Mouse (Mus musculus) cortical plate, adult 2 months (tissue): ENCODE data around the gene Lgi1. TPM values are rescaled to one million over a fixed set of nuclear protein-coding genes. Genes with fewer than 3 reads are reported as not detected.

ENCODE experiments used
- H3K27ac ChIP-seq: fragments of 200-500 bp; 2 replicates; pipeline ENCODE4 v1.5.1; 2012; ENCODE audit warnings: low read length, control low read depth, inconsistent platforms; ENCODE audit not compliant: insufficient read depth
- H3K4me1 ChIP-seq: fragments of 200-500 bp; 2 replicates; pipeline ENCODE4 v1.6.1; 2011; ENCODE audit warnings: low read length; ENCODE audit not compliant: control insufficient read depth, insufficient read depth
- H3K4me3 ChIP-seq: fragments of 200-500 bp; 2 replicates; pipeline ENCODE4 v1.5.1; 2011; ENCODE audit warnings: mild to moderate bottlenecking, low read length, control low read depth; ENCODE audit not compliant: insufficient read depth
- CTCF ChIP-seq: fragments of 200-500 bp; IDR thresholded peaks from 2 replicates; pipeline ENCODE4 v1.5.1; 2011; ENCODE audit warnings: mild to moderate bottlenecking, control low read depth, low read length; ENCODE audit not compliant: insufficient read depth; ENCODE audit errors: extremely low read depth
- POLR2A ChIP-seq: fragments of 200-500 bp; IDR thresholded peaks from 2 replicates; pipeline ENCODE4 v1.6.1; 2011; ENCODE audit warnings: mild to moderate bottlenecking, low read length, control low read depth; ENCODE audit not compliant: insufficient read depth; ENCODE audit errors: extremely low read depth
- polyA plus RNA-seq: library from polyadenylated mRNA; depleted of rRNA; stranded (reverse); fragments of >200 nt; gene quantifications from 2 replicates; pipeline ENCODE4 v1.2.3, GENCODE M21; 2012

The Lgi1 gene
- polyA plus RNA-seq, 1 experiment: 80.9 TPM

DNA sequence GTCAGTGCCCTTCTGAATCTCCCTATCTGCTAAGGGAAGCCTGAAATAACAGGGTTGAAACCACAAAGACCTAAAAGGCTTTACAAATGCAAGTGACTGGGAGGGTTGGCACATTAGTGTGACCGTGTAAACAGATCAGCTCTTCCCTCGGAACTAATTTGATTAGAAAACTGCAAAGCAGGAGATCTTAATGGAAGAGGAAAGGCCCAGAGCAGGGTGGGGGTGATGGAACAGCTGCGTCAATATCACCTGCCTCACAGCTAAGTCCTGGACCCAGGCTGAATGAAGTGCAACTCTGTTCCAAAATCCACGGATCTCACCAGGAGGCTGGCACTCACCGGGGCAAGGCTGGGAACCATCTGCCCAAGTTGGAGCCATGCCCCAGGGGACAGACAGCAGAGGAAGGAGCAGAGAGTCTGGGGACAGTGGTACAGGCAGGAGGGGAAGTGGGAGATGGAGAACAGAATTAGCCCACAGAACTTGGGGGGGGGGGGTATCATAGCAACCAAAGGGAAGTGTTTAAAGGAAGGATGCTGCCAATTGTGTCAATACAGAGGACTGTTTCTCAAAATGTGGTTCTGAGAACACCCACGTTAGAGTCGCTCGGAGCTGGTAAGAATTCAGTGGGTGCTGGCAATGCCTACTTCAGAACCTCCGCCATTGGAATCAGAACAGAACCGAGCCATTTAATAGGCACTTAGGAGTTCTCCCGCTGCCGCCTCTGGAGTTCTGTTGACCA lies 26.0 kb upstream of the Lgi1 start:
- no peak for TF ChIP-seq POLR2A
- TF ChIP-seq CTCF: no peak
- Histone ChIP-seq H3K4me3 (no peak overlapping the region), H3K27ac (peak overlapping the region; percentile 46; the same call in 1 of the 2 replicates), H3K4me1 (peaks cover 10% of the 10 kb centered on the region)

DNA sequence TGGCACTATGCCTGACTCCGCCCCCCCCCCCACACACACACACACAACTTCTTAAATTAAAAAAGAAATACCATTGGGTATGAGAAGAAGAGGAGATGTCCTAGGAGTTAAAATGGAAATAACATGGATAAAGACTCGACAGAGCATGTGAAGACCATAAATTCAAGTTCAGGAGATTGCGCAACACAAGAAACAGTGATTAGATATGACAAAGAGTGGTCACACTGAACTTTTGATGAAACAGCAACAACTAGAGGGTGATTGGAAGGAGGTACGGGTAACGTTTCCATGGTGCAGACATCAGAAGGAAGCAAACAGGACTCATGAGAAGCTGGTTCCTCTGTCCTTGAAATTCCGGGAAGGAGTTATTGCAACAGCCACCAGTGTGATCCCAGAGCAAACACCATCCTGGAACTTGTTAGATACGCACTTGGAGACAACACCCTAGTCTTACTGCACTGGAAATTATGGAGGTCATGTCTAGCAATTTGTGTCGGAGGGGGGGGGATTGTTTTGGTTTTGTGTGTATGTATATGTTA lies 22.0 kb upstream of the Lgi1 start:
- peaks cover 10% of the 10 kb centered on the region for H3K4me1 ChIP-seq
- no peak overlapping the region for H3K27ac ChIP-seq
- TF ChIP-seq POLR2A: no peak
- TF ChIP-seq CTCF: no peak
- H3K4me3 ChIP-seq: no peak overlapping the region

DNA sequence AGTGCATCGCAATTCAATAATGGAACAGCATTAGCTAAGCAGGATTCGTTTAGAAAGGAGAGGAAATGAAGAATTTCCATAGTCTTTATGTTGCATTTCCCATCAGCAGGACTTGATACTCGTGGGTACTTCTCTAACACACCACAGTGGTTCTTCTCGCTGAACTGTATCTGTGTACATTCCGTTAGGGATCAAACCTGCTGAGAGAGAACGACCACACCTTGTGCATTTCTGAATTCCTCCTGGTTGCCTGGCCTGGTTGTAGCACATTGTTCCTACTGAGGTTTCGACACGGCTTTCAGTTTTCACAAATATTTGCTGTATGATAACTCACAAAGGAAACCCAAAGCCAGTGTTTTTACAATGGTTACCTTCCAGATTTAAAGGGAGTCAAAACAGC lies 19.6 kb upstream of the Lgi1 start:
- no peak overlapping the region for H3K27ac ChIP-seq
- H3K4me3 ChIP-seq: no peak overlapping the region
- peaks cover 4% of the 10 kb centered on the region; the same call in 1 of the 2 replicates for H3K4me1 ChIP-seq
- no peak for TF ChIP-seq POLR2A
- no peak for TF ChIP-seq CTCF

DNA sequence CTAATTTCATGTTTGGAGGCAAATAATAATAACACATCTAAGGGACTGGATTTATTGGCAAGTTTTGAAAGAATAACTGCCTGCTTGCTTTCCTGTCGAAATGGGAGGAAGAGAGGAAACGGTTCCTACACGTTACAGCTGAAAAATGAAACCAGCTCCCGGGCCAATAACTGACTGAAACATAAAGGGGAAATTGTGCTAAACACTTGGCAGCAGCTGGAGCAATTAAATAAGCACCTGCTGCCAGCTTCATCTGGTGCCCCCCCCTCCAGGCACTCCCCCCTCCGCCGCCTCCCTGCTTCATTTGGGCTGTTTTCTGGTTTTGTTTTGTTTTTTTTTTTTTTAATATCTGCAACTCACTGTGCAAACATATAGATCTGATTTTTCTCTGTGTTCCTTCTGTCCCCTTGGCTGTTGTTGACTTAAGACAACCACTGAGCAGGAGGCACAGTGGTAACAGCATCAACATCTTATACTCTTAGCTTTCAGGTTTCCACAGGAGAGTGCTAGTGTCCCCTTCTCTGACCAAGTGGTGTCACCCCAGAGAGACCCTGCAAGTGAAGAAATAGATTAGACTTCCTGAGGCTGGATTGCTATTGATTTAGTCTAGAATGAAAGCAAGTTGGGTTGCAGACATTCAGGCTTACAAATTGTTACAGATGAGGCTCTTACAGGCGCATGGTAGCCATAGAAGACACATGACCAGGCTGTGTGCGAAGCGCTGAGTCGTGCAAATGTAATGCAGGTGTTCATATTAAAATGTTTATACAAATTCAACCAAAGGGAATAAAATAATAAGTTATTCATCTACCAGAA lies 18.8 kb upstream of the Lgi1 start:
- TF ChIP-seq POLR2A (no peak), CTCF (no peak)
- no peak overlapping the region for H3K4me3 ChIP-seq
- peaks cover 2% of the 10 kb centered on the region; the same call in 1 of the 2 replicates for H3K4me1 ChIP-seq
- H3K27ac ChIP-seq: no peak overlapping the region

DNA sequence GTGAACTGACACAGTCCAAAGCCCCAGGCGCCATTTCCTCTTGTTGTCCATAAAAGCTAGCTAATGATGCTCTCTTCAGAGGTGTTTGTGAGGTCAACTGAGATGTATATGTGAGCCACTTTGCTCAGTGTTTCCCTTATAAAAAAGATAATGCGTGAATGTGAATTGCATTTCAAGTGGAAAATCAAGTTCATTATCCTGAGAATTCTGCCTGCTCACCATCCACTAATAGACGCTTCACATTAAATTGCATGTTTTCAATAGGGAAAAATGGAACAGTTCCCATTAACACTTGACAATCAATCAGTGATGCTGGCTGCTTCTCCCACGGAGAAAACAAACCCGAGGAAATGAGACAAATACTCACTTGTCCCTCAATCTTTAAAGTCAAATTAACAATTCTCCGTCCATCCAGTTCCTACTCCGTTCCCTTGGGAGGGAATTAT lies 18.1 kb upstream of the Lgi1 start:
- TF ChIP-seq CTCF: no peak
- TF ChIP-seq POLR2A: no peak
- H3K4me1 ChIP-seq: peaks cover 2% of the 10 kb centered on the region; the same call in 1 of the 2 replicates
- H3K4me3 ChIP-seq: no peak overlapping the region
- no peak overlapping the region for H3K27ac ChIP-seq

DNA sequence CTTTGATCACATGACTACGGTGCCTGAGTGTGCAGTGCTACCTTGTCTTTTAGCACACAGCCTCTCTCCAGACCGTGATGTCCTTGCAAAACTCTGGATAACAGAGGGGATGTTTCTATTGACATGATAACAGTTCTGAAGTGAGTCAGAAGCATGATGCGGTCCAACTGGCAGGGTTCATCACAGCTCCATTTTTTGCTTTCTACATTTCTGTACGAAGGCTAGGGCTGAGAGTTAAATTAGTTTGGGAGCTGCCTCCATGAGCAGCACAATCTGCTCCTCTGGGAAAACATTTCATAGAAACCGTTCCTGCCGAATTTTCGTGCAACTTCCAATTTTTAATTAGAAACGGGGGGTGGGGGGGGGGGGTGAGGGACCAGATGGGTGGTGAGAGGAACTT lies 14.7 kb upstream of the Lgi1 start:
- H3K27ac ChIP-seq: no peak overlapping the region
- TF ChIP-seq CTCF (no peak), POLR2A (no peak)
- H3K4me1 ChIP-seq: peaks cover 2% of the 10 kb centered on the region; the same call in 1 of the 2 replicates
- no peak overlapping the region for H3K4me3 ChIP-seq

DNA sequence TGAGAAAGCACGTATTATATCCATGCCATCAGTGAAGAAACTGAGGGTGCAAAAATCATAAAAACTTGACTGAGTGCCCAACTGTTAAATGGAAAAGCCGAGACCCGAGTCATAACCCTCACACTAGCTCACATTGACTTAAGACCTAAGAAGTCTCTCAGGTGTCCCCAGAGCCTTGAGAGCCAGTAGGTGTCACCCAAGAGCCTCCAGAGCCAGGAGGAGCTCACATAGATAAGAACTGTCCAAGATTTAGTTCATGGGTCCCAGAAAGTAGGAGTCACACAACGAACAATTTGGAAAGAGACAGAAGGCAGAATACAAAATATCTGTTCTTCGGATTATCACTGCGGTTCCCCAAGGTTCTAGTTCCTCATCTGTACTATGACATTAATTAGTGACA lies 10.5 kb upstream of the Lgi1 start:
- Histone ChIP-seq H3K4me1 (peaks cover 2% of the 10 kb centered on the region; the same call in 1 of the 2 replicates), H3K4me3 (no peak overlapping the region), H3K27ac (no peak overlapping the region)
- TF ChIP-seq POLR2A: no peak
- TF ChIP-seq CTCF: peak; percentile 72

DNA sequence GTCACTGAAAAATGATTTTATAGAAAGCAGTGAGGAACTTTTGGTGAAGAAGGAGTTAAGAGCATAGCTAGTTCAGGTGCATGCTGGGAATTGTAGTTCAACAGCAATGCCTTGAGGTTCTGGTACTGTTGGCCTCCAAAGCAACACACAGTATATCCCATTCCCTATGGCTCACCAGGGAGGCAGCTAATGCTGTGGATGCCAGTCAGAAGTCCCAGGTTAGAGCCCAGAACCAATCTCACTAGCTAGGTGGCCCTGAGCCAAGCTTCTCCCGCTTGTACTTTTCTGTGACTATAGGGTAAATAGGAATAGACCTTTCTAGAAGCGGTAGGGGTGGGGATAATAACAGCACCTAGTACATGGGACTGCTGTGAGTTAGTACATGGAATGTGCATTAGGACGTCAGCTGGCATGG lies 5.7 kb upstream of the Lgi1 start:
- H3K27ac ChIP-seq: peak overlapping the region; percentile 68
- peaks cover 2% of the 10 kb centered on the region; the same call in 1 of the 2 replicates for H3K4me1 ChIP-seq
- TF ChIP-seq POLR2A (peak; percentile 57; the same call in 1 of the 2 replicates), CTCF (no peak)
- peak overlapping the region; percentile 27 for H3K4me3 ChIP-seq

DNA sequence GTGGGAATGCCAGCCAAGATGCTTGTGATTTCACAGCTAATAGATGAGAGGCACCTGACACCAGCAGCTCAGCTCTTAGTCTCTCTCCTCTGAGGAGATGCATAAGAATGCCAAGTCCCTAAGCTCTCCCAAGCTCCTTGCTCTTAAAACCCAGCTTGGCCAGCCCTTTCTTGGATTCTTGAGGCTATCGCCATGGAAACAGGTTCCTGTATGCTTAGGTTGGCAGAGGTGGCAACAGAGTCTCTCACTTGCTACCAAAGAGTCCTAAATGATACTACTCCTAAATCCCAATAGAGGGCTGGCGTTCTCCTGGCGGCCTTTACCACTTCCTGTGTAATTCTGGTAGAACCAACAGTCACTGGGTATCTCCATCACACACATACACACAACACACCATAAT lies 4.9 kb upstream of the Lgi1 start:
- Histone ChIP-seq H3K27ac (peak overlapping the region; percentile 68), H3K4me1 (peaks cover 2% of the 10 kb centered on the region; the same call in 1 of the 2 replicates), H3K4me3 (no peak overlapping the region)
- no peak for TF ChIP-seq CTCF
- no peak for TF ChIP-seq POLR2A
